Mouse (Mus musculus) CH12.LX (cell line): ENCODE data around the gene Usp46. TPM values are rescaled to one million over a fixed set of nuclear protein-coding genes. Genes with fewer than 3 reads are reported as not detected.

Experiments used
- DNase-seq: peaks from one replicate; pipeline ENCODE4 v3.0.0-alpha.2; 2013; ENCODE audit errors: extremely low read depth
- H3K27ac ChIP-seq: 2 replicates; pipeline ENCODE4 v1.5.1; 2012; ENCODE audit warnings: low read depth, mild to moderate bottlenecking, control low read depth, moderate library complexity; ENCODE audit not compliant: insufficient read depth
- H3K27me3 ChIP-seq: replicated peaks from 2 replicates; pipeline ENCODE3; 2012; ENCODE audit warnings: inconsistent platforms
- H3K36me3 ChIP-seq, 2 experiments: replicated peaks in 1 of 2; 2 replicates each; pipeline versions ENCODE3 to v1.6.1; 2012; ENCODE audit warnings: inconsistent platforms in 1 of 2, low read length in 1 of 2, mild to moderate bottlenecking in 1 of 2, mixed read lengths in 1 of 2, moderate library complexity in 1 of 2; ENCODE audit not compliant: control insufficient read depth in 1 of 2, insufficient read depth in 1 of 2
- H3K4me1 ChIP-seq, 2 experiments: 2 replicates each; pipeline ENCODE4 v1.6.1; 2012; ENCODE audit warnings: inconsistent platforms in 1 of 2, moderate library complexity in 1 of 2; ENCODE audit not compliant: insufficient read depth in 2 of 2, control insufficient read depth in 1 of 2
- H3K4me2 ChIP-seq: 2 replicates; pipeline ENCODE4 v1.6.1; 2012; ENCODE audit warnings: low read depth, mild to moderate bottlenecking, control low read depth; ENCODE audit not compliant: poor library complexity, insufficient read depth, severe bottlenecking
- H3K4me3 ChIP-seq, 3 experiments: fragments of 150-350 bp in 1 of 3; sonication (generic) in 1 of 3; replicated peaks in 1 of 3; 2 replicates each; pipeline versions ENCODE3 to v1.5.1; 2011 to 2012; ENCODE audit warnings: low read depth in 2 of 3, low read length in 2 of 3, mild to moderate bottlenecking in 2 of 3, moderate library complexity in 2 of 3, control low read depth in 1 of 3, improper control_type of control experiment in 1 of 3, inconsistent platforms in 1 of 3, mixed read lengths in 1 of 3; ENCODE audit not compliant: poor library complexity in 1 of 3
- H3K79me2 ChIP-seq: replicated peaks from 2 replicates; pipeline ENCODE4 v1.6.1; 2012; ENCODE audit warnings: mild to moderate bottlenecking, moderate library complexity; ENCODE audit not compliant: control insufficient read depth, poor library complexity, insufficient read depth, severe bottlenecking; ENCODE audit errors: extremely low read depth
- H3K9ac ChIP-seq: 2 replicates; pipeline ENCODE4 v1.6.1; 2012; ENCODE audit warnings: low read depth, mild to moderate bottlenecking, control low read depth, moderate library complexity; ENCODE audit not compliant: insufficient read depth
- H3K9me3 ChIP-seq: replicated peaks from 2 replicates; pipeline ENCODE3; 2012; ENCODE audit warnings: low read length, inconsistent platforms, mixed read lengths
- BHLHE40 ChIP-seq: IDR thresholded peaks from 2 replicates; pipeline ENCODE4 v1.6.1; 2011; ENCODE audit warnings: mild to moderate bottlenecking, low read depth, low read length, improper control_type of control experiment
- CHD1 ChIP-seq: IDR thresholded peaks from 2 replicates; pipeline ENCODE4 v1.6.1; 2012; ENCODE audit warnings: low read depth, low read length, improper control_type of control experiment, inconsistent platforms
- CHD2 ChIP-seq: IDR thresholded peaks from 2 replicates; pipeline ENCODE4 v1.6.1; 2011; ENCODE audit warnings: low read length, improper control_type of control experiment
- CTCF ChIP-seq, 2 experiments: IDR thresholded peaks in 1 of 2; conservative IDR thresholded peaks in 1 of 2; 2 replicates each; pipeline ENCODE4 v1.5.1; 2011 to 2012; ENCODE audit warnings: low read depth in 2 of 2, low read length in 2 of 2, improper control_type of control experiment in 1 of 2, inconsistent platforms in 1 of 2, mild to moderate bottlenecking in 1 of 2, moderate library complexity in 1 of 2
- ELF1 ChIP-seq: IDR thresholded peaks from 2 replicates; pipeline ENCODE4 v1.6.1; 2014; ENCODE audit warnings: low read depth, mild to moderate bottlenecking, inconsistent platforms, low read length, improper control_type of control experiment
- EP300 ChIP-seq: IDR thresholded peaks from 2 replicates; pipeline ENCODE4 v1.6.1; 2011; ENCODE audit warnings: low read length, improper control_type of control experiment
- GABPA ChIP-seq: IDR thresholded peaks from 2 replicates; pipeline ENCODE4 v1.6.1; 2012; ENCODE audit warnings: low read depth, low read length, improper control_type of control experiment, inconsistent platforms; ENCODE audit not compliant: insufficient replicate concordance
- IRF4 ChIP-seq: IDR thresholded peaks from 2 replicates; pipeline ENCODE4 v1.6.1; 2014; ENCODE audit warnings: low read depth, mild to moderate bottlenecking, inconsistent platforms, low read length, improper control_type of control experiment
- JUN ChIP-seq: IDR thresholded peaks from 2 replicates; pipeline ENCODE4 v1.6.1; 2011; ENCODE audit warnings: low read depth, mild to moderate bottlenecking, low read length, improper control_type of control experiment, moderate library complexity; ENCODE audit not compliant: insufficient read depth
- KAT2A ChIP-seq: IDR thresholded peaks from 2 replicates; pipeline ENCODE4 v1.6.1; 2012; ENCODE audit warnings: low read length, improper control_type of control experiment, inconsistent platforms; ENCODE audit not compliant: insufficient replicate concordance
- MAX ChIP-seq: IDR thresholded peaks from 2 replicates; pipeline ENCODE4 v1.6.1; 2011; ENCODE audit warnings: low read length, improper control_type of control experiment
- MAZ ChIP-seq: IDR thresholded peaks from 2 replicates; pipeline ENCODE4 v1.6.1; 2012; ENCODE audit warnings: low read depth, mild to moderate bottlenecking, inconsistent platforms, low read length, improper control_type of control experiment, moderate library complexity
- MEF2A ChIP-seq: IDR thresholded peaks from 2 replicates; pipeline ENCODE4 v1.6.1; 2014; ENCODE audit warnings: low read depth, mild to moderate bottlenecking, inconsistent platforms, low read length, improper control_type of control experiment, borderline replicate concordance
- PAX5 ChIP-seq: IDR thresholded peaks from 2 replicates; pipeline ENCODE4 v1.6.1; 2012; ENCODE audit warnings: low read length, inconsistent platforms, mixed read lengths
- SMC3 ChIP-seq: IDR thresholded peaks from 2 replicates; pipeline ENCODE4 v1.6.1; 2011; ENCODE audit warnings: low read depth, low read length, improper control_type of control experiment
- UBTF ChIP-seq: IDR thresholded peaks from 2 replicates; pipeline ENCODE4 v1.6.1; 2012; ENCODE audit warnings: low read depth, mild to moderate bottlenecking, inconsistent platforms, low read length, improper control_type of control experiment, moderate library complexity
- USF2 ChIP-seq: conservative IDR thresholded peaks from 2 replicates; pipeline ENCODE4 v1.6.1; 2011; ENCODE audit warnings: low read depth, low read length, improper control_type of control experiment
- ZC3H11A ChIP-seq: IDR thresholded peaks from 2 replicates; pipeline ENCODE4 v1.6.1; 2012; ENCODE audit warnings: low read depth, mild to moderate bottlenecking, inconsistent platforms, low read length, improper control_type of control experiment
- ZKSCAN1 ChIP-seq: IDR thresholded peaks from 2 replicates; pipeline ENCODE4 v1.6.1; 2012; ENCODE audit warnings: low read depth, inconsistent platforms, low read length, improper control_type of control experiment, borderline replicate concordance
- ZMIZ1 ChIP-seq: IDR thresholded peaks from 2 replicates; pipeline ENCODE4 v1.6.1; 2012; ENCODE audit warnings: low read depth, mild to moderate bottlenecking, inconsistent platforms, low read length, improper control_type of control experiment
- ZNF384 ChIP-seq: IDR thresholded peaks from 2 replicates; pipeline ENCODE4 v1.6.1; 2012; ENCODE audit warnings: low read depth, low read length, improper control_type of control experiment, inconsistent platforms
- dilution Hi-C: fragments of 300-500 bp; cut with MboI; formaldehyde crosslinking; loops from 2 replicates; pipeline ENCODE4 v1.14.3; 2020; ENCODE audit warnings: low sequenced_read_pairs; ENCODE audit not compliant: extremely low pct_unique_long_range_greater_than_20kb, extremely low pct_ligation_motif_present
- in situ Hi-C: fragments of 300-500 bp; cut with MboI; formaldehyde crosslinking; loops from 3 replicates; pipeline ENCODE4 v1.14.3; 2019; ENCODE audit warnings: low sequenced_read_pairs, low pct_ligation_motif_present, low pct_unique_long_range_greater_than_20kb, mixed read lengths
- polyA plus RNA-seq: library from polyadenylated mRNA; unstranded; fragments of >175 nt; gene quantifications from 2 replicates; pipeline ENCODE4 v1.2.1, GENCODE M21; 2012; ENCODE audit warnings: low read depth; ENCODE audit not compliant: insufficient read length
- total RNA-seq, 2 experiments: library from RNA; depleted of rRNA; stranded (reverse); fragments of 300-350 nt in 1 of 2; fragments of >200 nt in 1 of 2; gene quantifications; 2 replicates each; pipeline ENCODE4 v1.2.3; 2012 to 2014

Usp46 gene
- total and polyA plus RNA-seq, 3 experiments, result 5.1 to 16.3 (median 15.6) TPM

- Histone ChIP-seq H3K27ac (no peak overlapping the region), H3K4me2 (no peak overlapping the region), H3K9me3 (no peaks in the 10 kb centered on the region), H3K4me1 (no peaks in the 10 kb centered on the region), H3K27me3 (no peaks in the 10 kb centered on the region), H3K9ac (no peak overlapping the region), H3K36me3 (no peaks in the 10 kb centered on the region), H3K79me2 (no peaks in the 10 kb centered on the region), H3K4me3 (no peak overlapping the region)
- in situ Hi-C loops (no loop called here), dilution Hi-C loops (no loop called here)
- TF ChIP-seq ELF1 (no peak), CHD1 (no peak), MAX (no peak), UBTF (no peak), JUN (no peak), BHLHE40 (no peak), ZC3H11A (no peak)
- DNase-seq, result no peak
These were observed 96.5 kb downstream of the Usp46 start for GRCm38 (mm10) chr5:73971701-73972100.

- H3K4me1 ChIP-seq, result no peaks in the 10 kb centered on the region
- H3K9me3 ChIP-seq, result no peaks in the 10 kb centered on the region
- no peaks in the 10 kb centered on the region for H3K79me2 ChIP-seq
- dilution Hi-C loops, result no loop called here
- H3K27me3 ChIP-seq, result no peaks in the 10 kb centered on the region
- H3K9ac ChIP-seq, result no peak overlapping the region
- no peaks in the 10 kb centered on the region for H3K36me3 ChIP-seq
- no peak overlapping the region for H3K27ac ChIP-seq
- no peak for DNase-seq
- no peak overlapping the region for H3K4me3 ChIP-seq
- in situ Hi-C loops, result no loop called here
- no peak overlapping the region for H3K4me2 ChIP-seq
- no peak for TF ChIP-seq KAT2A
- no peak for TF ChIP-seq CTCF (conservative IDR thresholded peaks at IDR 0.05 in 1 of 2, IDR thresholded peaks at IDR 0.05 in 1 of 2; ENCODE audit: low read depth in 2 of 2, low read length in 2 of 2)
- TF ChIP-seq MAZ, result no peak
- TF ChIP-seq IRF4, result no peak
- TF ChIP-seq ZC3H11A, result no peak
- no peak for TF ChIP-seq MAX
- TF ChIP-seq CHD1, result no peak
- no peak for TF ChIP-seq GABPA
- no peak for TF ChIP-seq CHD2
- no peak for TF ChIP-seq ZKSCAN1
- TF ChIP-seq MEF2A, result no peak
- TF ChIP-seq SMC3, result no peak
- no peak for TF ChIP-seq ZMIZ1
- TF ChIP-seq ZNF384, result no peak
- no peak for TF ChIP-seq EP300
- TF ChIP-seq USF2, result no peak
- TF ChIP-seq PAX5, result no peak
These were observed 98.1 kb downstream of the Usp46 start for GRCm38 (mm10) chr5:73970024-73970628.
